In the genomic region with DNA sequence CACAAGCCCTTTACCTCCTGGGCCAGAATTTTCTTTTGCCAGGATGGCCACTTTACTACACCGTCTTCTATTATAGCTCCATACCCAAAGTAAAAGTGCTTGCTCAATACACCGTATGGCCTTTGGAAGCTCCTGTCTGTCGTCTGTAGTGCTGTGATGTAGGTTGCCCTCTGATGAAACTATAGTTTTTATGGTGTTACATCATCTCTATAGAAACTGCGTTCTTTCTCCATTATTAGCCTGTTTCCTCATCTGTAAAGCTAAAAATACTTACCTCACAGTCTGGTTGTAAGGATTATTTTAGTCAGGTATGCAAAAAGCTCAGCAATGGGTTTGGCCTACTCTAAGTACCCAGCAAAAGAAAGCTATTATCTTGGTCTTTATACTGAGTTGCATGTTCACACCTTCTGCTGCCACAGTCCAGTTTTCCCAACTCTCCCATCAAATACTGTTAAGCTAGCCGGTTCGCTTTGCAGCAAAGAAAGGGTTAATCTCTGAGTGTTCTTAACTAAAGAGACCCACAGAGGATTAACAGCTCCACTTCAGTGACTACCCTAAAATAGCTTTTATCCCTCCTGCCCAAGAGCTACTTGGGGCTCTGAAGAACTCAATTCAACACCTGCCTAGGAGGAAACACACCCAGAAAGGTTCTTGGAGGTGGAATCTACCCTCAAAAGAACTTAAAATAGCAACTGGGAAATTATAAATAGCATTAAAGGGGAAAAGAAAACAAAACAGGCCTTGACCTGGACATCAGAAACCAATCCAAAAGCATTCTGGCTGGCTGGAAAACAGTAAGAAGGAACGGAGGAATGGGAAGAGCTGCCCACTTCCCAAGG, we compare ENCODE assay signal across 8 mouse cellular contexts. TPM values are rescaled to one million over a fixed set of nuclear protein-coding genes. Genes with fewer than 3 reads are reported as not detected.
DNase-seq lines count a peak whose midpoint lies in the region; ATAC-seq and TF ChIP-seq lines count a peak whose summit lies in the region.

No protein-coding gene starts in this region.

- peak overlapping the region; percentile 99 for H3K4me3 ChIP-seq in bone marrow macrophage, adult 2 months (ENCODE audit: insufficient read depth, low read length)
- H3K4me3 ChIP-seq in hindbrain, postnatal 0 days (ENCODE audit: low read length): peak overlapping the region; percentile 94

- peaks cover 17% of the 10 kb centered on the region for H3K36me3 ChIP-seq in hindbrain, postnatal 0 days (ENCODE audit: insufficient read depth, low read length)

- TF ChIP-seq POLR2A in bone marrow macrophage, adult 2 months (IDR thresholded peaks at IDR 0.05; ENCODE audit: borderline replicate concordance, low read depth, low read length): no peak

- peak overlapping the region; percentile 94 for H3K4me2 ChIP-seq in hindbrain, postnatal 0 days (ENCODE audit: low read depth, low read length)

- peaks cover 44% of the 10 kb centered on the region for H3K4me1 ChIP-seq in bone marrow macrophage, adult 2 months (ENCODE audit: control insufficient read depth, insufficient read depth, low read length)
- H3K4me1 ChIP-seq in hindbrain, postnatal 0 days (ENCODE audit: insufficient read depth, low read length): peaks cover 20% of the 10 kb centered on the region

- peak; percentile 8 for DNase-seq in embryo, embryonic 11 days
- no peak for DNase-seq in embryo, embryonic 10 days (ENCODE audit: low spot score)
- no peak for DNase-seq in hindbrain, postnatal 0 days (ENCODE audit: low spot score)
- no peak for DNase-seq in layer of hippocampus, adult 9-10 months (ENCODE audit: low spot score)
- DNase-seq in ovary, postnatal 10 days (ENCODE audit: low spot score): no peak
- DNase-seq in kidney, postnatal 25 days: no peak

- ATAC-seq in hindbrain, postnatal 0 days: no peak
- ATAC-seq in megakaryocyte progenitor cell, adult 5-6 weeks (replicated peaks; ENCODE audit: poor library complexity): peak; percentile 47

- WGBS in hindbrain, postnatal 0 days: 61% methylated on average over 7 of the region's 7 CpGs

- no peak for TF ChIP-seq CTCF in bone marrow macrophage, adult 2 months (IDR thresholded peaks at IDR 0.05; ENCODE audit: low read depth, low read length)
- TF ChIP-seq CTCF in hindbrain, postnatal 0 days (IDR thresholded peaks at IDR 0.05; ENCODE audit: low read depth): no peak

- H3K27me3 ChIP-seq in hindbrain, postnatal 0 days (ENCODE audit: insufficient read depth, low read length): no peaks in the 10 kb centered on the region

- H3K9me3 ChIP-seq in hindbrain, postnatal 0 days (ENCODE audit: low read length): no peaks in the 10 kb centered on the region

- H3K9ac ChIP-seq in hindbrain, postnatal 0 days (replicated peaks; ENCODE audit: low read length): peak overlapping the region; percentile 95

- peak overlapping the region; percentile 82 for H3K27ac ChIP-seq in bone marrow macrophage, adult 2 months (ENCODE audit: insufficient read depth, low read depth, low read length)
- H3K27ac ChIP-seq in hindbrain, postnatal 0 days: peak overlapping the region; percentile 60; the same call in 1 of the 2 replicates

RNA-seq across cellular contexts. Expression of a gene that starts 2.0 kb away (rescaled TPM):
- 45.0 and 48.5 TPM in 2 replicates for polyA plus RNA-seq in bone marrow macrophage, adult 2 months (2012; ENCODE audit: insufficient read depth, insufficient read length, missing spikeins)
- total RNA-seq in hindbrain, postnatal 0 days (2014; rRNA removed): 5.0 and 6.4 TPM in 2 replicates
- polyA plus RNA-seq in hindbrain, postnatal 0 days (2015; fragmentation: Nextera tagmentation; extraction: Ambion mirVana): 2.3 and 2.4 TPM in 2 replicates
- 42.3 and 45.4 TPM in 2 replicates for total RNA-seq in megakaryocyte progenitor cell, adult 5-6 weeks (2015)
- total RNA-seq in megakaryocyte progenitor cell, adult 5-6 weeks (2017): 5.6 TPM in 2 replicates

RNA-seq across cellular contexts. Expression of a gene that starts 2.1 kb away (rescaled TPM):
- 27.5 and 28.0 TPM in 2 replicates for polyA plus RNA-seq in bone marrow macrophage, adult 2 months (2012; ENCODE audit: insufficient read depth, insufficient read length, missing spikeins)
- 20.7 and 23.6 TPM in 2 replicates for total RNA-seq in hindbrain, postnatal 0 days (2014; rRNA removed)
- 4.3 and 4.8 TPM in 2 replicates for polyA plus RNA-seq in hindbrain, postnatal 0 days (2015; fragmentation: Nextera tagmentation; extraction: Ambion mirVana)
- total RNA-seq in megakaryocyte progenitor cell, adult 5-6 weeks (2015): 14.0 and 14.9 TPM in 2 replicates
- total RNA-seq in megakaryocyte progenitor cell, adult 5-6 weeks (2017): 16.7 and 22.1 TPM in 2 replicates

RNA-seq across cellular contexts. Expression of a gene that starts 14.0 kb away (rescaled TPM):
- 10.2 and 10.6 TPM in 2 replicates for polyA plus RNA-seq in bone marrow macrophage, adult 2 months (2012; ENCODE audit: insufficient read depth, insufficient read length, missing spikeins)
- 30.1 and 33.0 TPM in 2 replicates for total RNA-seq in hindbrain, postnatal 0 days (2014; rRNA removed)
- polyA plus RNA-seq in hindbrain, postnatal 0 days (2015; fragmentation: Nextera tagmentation; extraction: Ambion mirVana): 39.9 and 42.4 TPM in 2 replicates
- 8.0 and 10.8 TPM in 2 replicates for total RNA-seq in megakaryocyte progenitor cell, adult 5-6 weeks (2015)
- total RNA-seq in megakaryocyte progenitor cell, adult 5-6 weeks (2017): 7.0 and 8.9 TPM in 2 replicates

RNA-seq across cellular contexts. Expression of a gene that starts 52.0 kb away (rescaled TPM):
- polyA plus RNA-seq in bone marrow macrophage, adult 2 months (2012; ENCODE audit: insufficient read depth, insufficient read length, missing spikeins): 33.0 and 38.6 TPM in 2 replicates
- 38.1 and 42.3 TPM in 2 replicates for total RNA-seq in hindbrain, postnatal 0 days (2014; rRNA removed)
- 17.6 and 17.7 TPM in 2 replicates for polyA plus RNA-seq in hindbrain, postnatal 0 days (2015; fragmentation: Nextera tagmentation; extraction: Ambion mirVana)
- 3.6 and 5.5 TPM in 2 replicates for total RNA-seq in megakaryocyte progenitor cell, adult 5-6 weeks (2015)
- total RNA-seq in megakaryocyte progenitor cell, adult 5-6 weeks (2017): 9.9 and 11.3 TPM in 2 replicates
